Mouse (Mus musculus) spleen, adult 2 months (tissue): ENCODE results near the gene Arl2. TPM values are rescaled to one million over a fixed set of nuclear protein-coding genes. Genes with fewer than 3 reads are reported as not detected.

Source experiments
- DNase-seq, 2 experiments: peaks; one replicate each; pipeline versions ENCODE4 v3.0.0 to v3.0.0-alpha.2; 2012 to 2021; ENCODE audit warnings: low spot score in 2 of 2, low read depth in 1 of 2
- H3K27ac ChIP-seq: fragments of 200-500 bp; 2 replicates; pipeline ENCODE4 v1.5.1; 2012; ENCODE audit warnings: low read length, inconsistent platforms; ENCODE audit not compliant: insufficient read depth
- H3K27me3 ChIP-seq: fragments of 200-500 bp; 2 replicates; pipeline ENCODE4 v1.6.1; 2012; ENCODE audit warnings: mild to moderate bottlenecking, moderate library complexity, low read length, inconsistent platforms; ENCODE audit not compliant: control insufficient read depth, insufficient read depth
- H3K36me3 ChIP-seq: fragments of 200-500 bp; 2 replicates; pipeline ENCODE4 v1.6.1; 2012; ENCODE audit warnings: mild to moderate bottlenecking, low read length, inconsistent platforms; ENCODE audit not compliant: control insufficient read depth, insufficient read depth
- H3K4me1 ChIP-seq: fragments of 200-500 bp; 2 replicates; pipeline ENCODE4 v1.6.1; 2011; ENCODE audit warnings: inconsistent platforms; ENCODE audit not compliant: control insufficient read depth, insufficient read depth, insufficient read length
- H3K4me3 ChIP-seq: fragments of 200-500 bp; 2 replicates; pipeline ENCODE4 v1.5.1; 2011; ENCODE audit warnings: mild to moderate bottlenecking, inconsistent platforms; ENCODE audit not compliant: insufficient read depth, insufficient read length; ENCODE audit errors: extremely low read depth
- CTCF ChIP-seq: fragments of 200-500 bp; IDR thresholded peaks from 2 replicates; pipeline ENCODE4 v1.5.1; 2011; ENCODE audit warnings: mild to moderate bottlenecking, inconsistent platforms; ENCODE audit not compliant: insufficient read depth, insufficient read length, insufficient replicate concordance; ENCODE audit errors: extremely low read depth
- POLR2A ChIP-seq: fragments of 200-500 bp; IDR thresholded peaks from 2 replicates; pipeline ENCODE4 v1.6.1; 2011; ENCODE audit warnings: low read depth, low read length, inconsistent platforms
- WGBS: fragments of 180-500 bp; shearing (Covaris S2); methylation state at CpG from one replicate; pipeline ENCODE4 v1.1.7; 2018; 5-methylcytosine and 5-hydroxymethylcytosine counted together
- polyA plus RNA-seq: library from polyadenylated mRNA; depleted of rRNA; stranded (reverse); fragments of >200 nt; gene quantifications from 2 replicates; pipeline ENCODE4 v1.2.3, GENCODE M21; 2012

Arl2 gene
- polyA plus RNA-seq, 1 experiment = 51.8 TPM

- WGBS = 59% methylated on average over 10 of the region's 10 CpGs
- Histone ChIP-seq H3K4me3 (peak overlapping the region; percentile 49), H3K4me1 (no peaks in the 10 kb centered on the region), H3K36me3 (no peaks in the 10 kb centered on the region), H3K27ac (peak overlapping the region; percentile 48; the same call in 1 of the 2 replicates), H3K27me3 (no peaks in the 10 kb centered on the region)
- peak in 1 of 2 experiments; percentile 4 for DNase-seq
- TF ChIP-seq POLR2A = no peak
- no peak for TF ChIP-seq CTCF
These were observed 22.7 kb upstream of the Arl2 start for GRCm38 (mm10) chr19:6163872-6164547.

DNA sequence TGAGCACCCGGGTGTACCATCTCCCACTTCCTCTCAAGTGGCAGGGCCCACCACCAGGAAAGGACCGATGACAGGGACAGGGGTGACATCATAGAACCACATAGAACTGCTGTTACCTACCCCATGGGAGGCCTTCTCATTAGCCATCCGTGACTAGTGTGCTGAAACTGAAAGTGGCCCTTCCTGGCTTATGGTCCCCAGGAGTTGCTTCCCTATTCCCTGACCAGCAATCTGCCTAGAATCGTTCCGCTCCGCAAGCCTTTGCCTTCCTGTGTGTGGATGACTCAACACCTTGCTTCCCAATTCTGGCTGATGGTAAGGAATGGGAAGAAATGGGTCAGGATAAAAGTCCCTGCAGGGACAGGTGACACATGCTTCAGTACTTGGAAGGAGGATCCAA lies 15.9 kb upstream of the Arl2 start:
- H3K27me3 ChIP-seq = no peaks in the 10 kb centered on the region
- WGBS = 18% methylated on average over 6 of the region's 6 CpGs
- peak in 1 of 2 experiments; percentile 15 for DNase-seq
- TF ChIP-seq POLR2A = no peak
- no peak overlapping the region for H3K4me3 ChIP-seq
- H3K4me1 ChIP-seq = peaks cover 3% of the 10 kb centered on the region; the same call in 1 of the 2 replicates
- H3K27ac ChIP-seq = no peak overlapping the region
- no peaks in the 10 kb centered on the region for H3K36me3 ChIP-seq

DNA sequence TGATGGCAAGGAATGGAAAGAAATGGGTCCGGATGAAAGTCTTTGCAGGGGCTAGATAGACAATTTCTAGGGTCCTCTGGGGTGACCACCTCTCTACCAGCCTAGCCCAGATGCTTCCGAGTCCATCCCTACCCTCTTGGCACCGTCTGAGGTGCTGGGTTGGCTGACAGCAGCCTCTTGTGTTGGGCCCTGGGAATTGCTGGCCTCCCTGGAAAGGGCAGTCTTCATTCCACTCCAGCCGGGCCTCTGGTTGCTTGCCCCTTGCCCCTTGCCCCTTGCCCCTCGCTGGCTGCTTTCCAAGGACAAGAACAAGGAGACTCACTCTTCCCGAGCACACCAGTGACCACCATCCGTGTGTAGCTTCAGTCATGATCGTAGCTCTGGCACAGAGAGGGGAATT lies 15.0 kb upstream of the Arl2 start:
- 89% methylated on average over 8 of the region's 8 CpGs for WGBS
- Histone ChIP-seq H3K27ac (no peak overlapping the region), H3K36me3 (no peaks in the 10 kb centered on the region), H3K4me1 (peaks cover 3% of the 10 kb centered on the region; the same call in 1 of the 2 replicates), H3K4me3 (no peak overlapping the region), H3K27me3 (no peaks in the 10 kb centered on the region)
- no peak for DNase-seq
- TF ChIP-seq POLR2A = no peak
- no peak for TF ChIP-seq CTCF

GRCm38 (mm10) chr19:6155174-6155573 lies 13.8 kb upstream of the Arl2 start:
- Histone ChIP-seq H3K36me3 (no peaks in the 10 kb centered on the region), H3K27ac (no peak overlapping the region), H3K4me1 (peaks cover 3% of the 10 kb centered on the region; the same call in 1 of the 2 replicates), H3K4me3 (no peak overlapping the region), H3K27me3 (no peaks in the 10 kb centered on the region)
- TF ChIP-seq POLR2A (no peak), CTCF (no peak)
- 85% methylated on average over 9 of the region's 9 CpGs for WGBS
- no peak for DNase-seq

- H3K27ac ChIP-seq = no peak overlapping the region
- 73% methylated on average over 5 of the region's 5 CpGs for WGBS
These were observed 3.5 kb upstream of the Arl2 start for GRCm38 (mm10) chr19:6144842-6145241.

GRCm38 (mm10) chr19:6140678-6141393 lies 512 bp downstream of the Arl2 start, which contains the start of gene Batf2:
Batf2 (plus strand) TSS chr19:6140983.
- H3K4me1 ChIP-seq = no peaks in the 10 kb centered on the region
- H3K36me3 ChIP-seq = no peaks in the 10 kb centered on the region; the same call in 1 of the 2 replicates
- H3K27me3 ChIP-seq = no peaks in the 10 kb centered on the region
- H3K4me3 ChIP-seq = peak within 1 kb of the TSS; percentile 96
- TF ChIP-seq CTCF = peak; percentile 79
- TF ChIP-seq POLR2A = peak; percentile 11; the same call in 1 of the 2 replicates
- WGBS = 1% methylated on average over 63 of the region's 68 CpGs
- DNase-seq = peak; percentile 85 to 91
- H3K27ac ChIP-seq = peak within 1 kb of the TSS; percentile 97

More at GRCm38 (mm10) chr19:6144842-6145241, 3.5 kb upstream of the Arl2 start:
- no peak for DNase-seq
- H3K4me1 ChIP-seq = no peaks in the 10 kb centered on the region
- TF ChIP-seq POLR2A = no peak
- TF ChIP-seq CTCF = no peak
- H3K36me3 ChIP-seq = no peaks in the 10 kb centered on the region
- H3K4me3 ChIP-seq = no peak overlapping the region
- no peaks in the 10 kb centered on the region for H3K27me3 ChIP-seq

DNA sequence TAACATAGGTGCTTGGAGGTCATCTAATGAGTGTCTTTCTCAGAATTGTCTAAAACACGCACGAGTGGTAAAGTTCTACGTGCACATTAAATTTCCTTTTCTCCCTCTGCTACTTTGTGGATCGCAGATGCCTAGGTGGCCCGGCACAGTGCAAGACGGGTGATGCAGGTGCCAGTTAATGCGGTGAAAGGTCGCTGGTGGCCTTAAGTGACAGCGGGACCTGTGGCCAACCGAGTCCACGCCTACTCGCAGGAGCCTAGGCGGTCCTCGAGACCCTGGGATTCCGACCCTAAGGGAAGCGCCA lies 1.0 kb downstream of the Arl2 start:
- Histone ChIP-seq H3K4me3 (peak overlapping the region; percentile 96), H3K27me3 (no peaks in the 10 kb centered on the region), H3K36me3 (no peaks in the 10 kb centered on the region; the same call in 1 of the 2 replicates), H3K4me1 (no peaks in the 10 kb centered on the region), H3K27ac (peak overlapping the region; percentile 97)
- DNase-seq = no peak
- TF ChIP-seq POLR2A = no peak
- no peak for TF ChIP-seq CTCF
- WGBS = 1% methylated on average over 16 of the region's 16 CpGs
